Mouse (Mus musculus): Measurements from ENCODE around the gene Anapc2.

GRCm38 (mm10) chr2:25285551-25285950 is 13.3 kb downstream of the Anapc2 start:
- TF ChIP-seq CTCF (IDR thresholded peaks at IDR 0.05; ENCODE audit: borderline replicate concordance, insufficient read depth, low read depth, low read length) (no peak), POLR2A (IDR thresholded peaks at IDR 0.05; ENCODE audit: borderline replicate concordance, insufficient read depth, low read length) (no peak)

Measured in cerebellum, adult 2 months (tissue).